Comparison of ENCODE assay signal across 10 mouse cellular contexts in genomic region chr3:30370860-30371455, GRCm38 (mm10).
DNase-seq lines count a peak whose midpoint lies in the region; ATAC-seq lines count a peak whose summit lies in the region.
"Had no signal": no experiment of that assay in that cellular context is flagged by ENCODE, and none has a peak within 500 bp of the region (broad histone marks: within the 10 kb centered on the region; RNA-seq: fewer than 3 reads in every experiment).

No protein-coding gene starts in this region.

- no peak overlapping the region for H3K9ac ChIP-seq in heart, embryonic 13.5 days
- H3K9ac ChIP-seq in lung, embryonic 16.5 days (ENCODE audit: low read length), result no peak overlapping the region
- H3K9ac ChIP-seq in forebrain, embryonic 15.5 days (replicated peaks), result peak overlapping the region; percentile 15; the same call in 1 of the 2 replicates
- H3K9ac ChIP-seq in stomach, embryonic 14.5 days (replicated peaks; ENCODE audit: low read depth, low read length), result no peak overlapping the region

- H3K9me3 ChIP-seq in heart, embryonic 13.5 days, result no peaks in the 10 kb centered on the region
- no peaks in the 10 kb centered on the region for H3K9me3 ChIP-seq in lung, embryonic 16.5 days (ENCODE audit: control insufficient read depth, low read length)
- H3K9me3 ChIP-seq in forebrain, embryonic 15.5 days, result no peaks in the 10 kb centered on the region
- no peaks in the 10 kb centered on the region for H3K9me3 ChIP-seq in stomach, embryonic 14.5 days (ENCODE audit: control insufficient read depth, low read depth, low read length)

- no peak overlapping the region for H3K4me3 ChIP-seq in heart, embryonic 13.5 days
- peak overlapping the region; percentile 7; the same call in 1 of the 2 replicates for H3K4me3 ChIP-seq in lung, embryonic 16.5 days (ENCODE audit: low read length)
- H3K4me3 ChIP-seq in forebrain, embryonic 15.5 days, result peak overlapping the region; percentile 18; the same call in 1 of the 2 replicates
- no peak overlapping the region for H3K4me3 ChIP-seq in stomach, embryonic 14.5 days (ENCODE audit: low read depth, low read length)

- no peaks in the 10 kb centered on the region for H3K27me3 ChIP-seq in heart, embryonic 13.5 days (replicated peaks)
- no peaks in the 10 kb centered on the region for H3K27me3 ChIP-seq in lung, embryonic 16.5 days (ENCODE audit: control insufficient read depth, insufficient read depth, low read depth, low read length)
- H3K27me3 ChIP-seq in forebrain, embryonic 15.5 days, result no peaks in the 10 kb centered on the region
- no peaks in the 10 kb centered on the region for H3K27me3 ChIP-seq in stomach, embryonic 14.5 days (ENCODE audit: control insufficient read depth, insufficient read depth, low read length)

- ATAC-seq in heart, embryonic 13.5 days (ENCODE audit: extremely low read depth, insufficient number of reproducible peaks, low FRiP score, low TSS enrichment), result no peak
- ATAC-seq in lung, embryonic 16.5 days (ENCODE audit: low read depth), result no peak
- ATAC-seq in forebrain, embryonic 15.5 days (replicated peaks), result no peak
- ATAC-seq in stomach, embryonic 14.5 days (ENCODE audit: insufficient number of reproducible peaks, insufficient read depth, low FRiP score, low read depth), result no peak

- intact Hi-C loops in heart, postnatal 25 days (cut with DNase I), result no loop called here

- H3K36me3 ChIP-seq in heart, embryonic 13.5 days, result no peaks in the 10 kb centered on the region
- H3K36me3 ChIP-seq in lung, embryonic 16.5 days (ENCODE audit: control insufficient read depth, insufficient read depth, low read length), result no peaks in the 10 kb centered on the region
- no peaks in the 10 kb centered on the region for H3K36me3 ChIP-seq in forebrain, embryonic 15.5 days
- H3K36me3 ChIP-seq in stomach, embryonic 14.5 days (ENCODE audit: control insufficient read depth, insufficient read depth, low read length), result no peaks in the 10 kb centered on the region

- peak overlapping the region; percentile 35 for H3K4me2 ChIP-seq in heart, embryonic 13.5 days
- H3K4me2 ChIP-seq in lung, embryonic 16.5 days (ENCODE audit: low read depth, low read length), result peak overlapping the region; percentile 35
- H3K4me2 ChIP-seq in forebrain, embryonic 15.5 days (replicated peaks), result peak overlapping the region; percentile 41
- 0 out of 2 replicates have a peak overlapping the region, but pooled peaks have one; percentile 16 for H3K4me2 ChIP-seq in stomach, embryonic 14.5 days (replicated peaks; ENCODE audit: low read depth, low read length)

- H3K27ac ChIP-seq in heart, embryonic 13.5 days (replicated peaks), result no peak overlapping the region
- H3K27ac ChIP-seq in lung, embryonic 16.5 days (ENCODE audit: low read length), result 0 out of 2 replicates have a peak overlapping the region, but pooled peaks have one; percentile 14
- H3K27ac ChIP-seq in forebrain, embryonic 15.5 days (replicated peaks), result no peak overlapping the region
- no peak overlapping the region for H3K27ac ChIP-seq in stomach, embryonic 14.5 days (ENCODE audit: low read length)

- WGBS in heart, embryonic 13.5 days, result 71% methylated on average over 16 of the region's 16 CpGs
- 41% methylated on average over 16 of the region's 16 CpGs for WGBS in lung, embryonic 16.5 days
- WGBS in forebrain, embryonic 15.5 days, result 8% methylated on average over 16 of the region's 16 CpGs
- WGBS in stomach, embryonic 14.5 days, result 43% methylated on average over 16 of the region's 16 CpGs

- DNase-seq in heart, postnatal 25 days (ENCODE audit: low spot score), result no peak
- no peak for DNase-seq in lung, postnatal 36 days
- DNase-seq in urinary bladder, postnatal 10 days (ENCODE audit: low spot score), result no peak
- no peak for DNase-seq in thymus, postnatal 10 days (ENCODE audit: low spot score in 2 of 2)
- DNase-seq: spleen, adult 18-20 months; thymus, postnatal 36 days had no signal

- peaks cover 9% of the 10 kb centered on the region; the same call in 1 of the 2 replicates for H3K4me1 ChIP-seq in heart, embryonic 13.5 days
- peaks cover 11% of the 10 kb centered on the region for H3K4me1 ChIP-seq in lung, embryonic 16.5 days (replicated peaks; ENCODE audit: control insufficient read depth, insufficient read depth, low read length)
- H3K4me1 ChIP-seq in forebrain, embryonic 15.5 days, result peaks cover 6% of the 10 kb centered on the region; the same call in 1 of the 2 replicates
- H3K4me1 ChIP-seq in stomach, embryonic 14.5 days (ENCODE audit: control insufficient read depth, insufficient read depth, low read length), result peaks cover 7% of the 10 kb centered on the region; the same call in 1 of the 2 replicates

Comparison
In these comparisons a context has a peak if more than half of its experiments do, and no peak if none do; other contexts are left out.
1. H3K4me3 ChIP-seq: peak in lung, embryonic 16.5 days (single experiment) and forebrain, embryonic 15.5 days (single experiment); none in heart, embryonic 13.5 days (single experiment) and stomach, embryonic 14.5 days (single experiment).
2. Peak in every context shown above with its lines, with median percentiles within 50 percentile points of each other: H3K4me2 ChIP-seq.